ENCODE assay signal across 10 mouse cellular contexts in the genomic region with DNA sequence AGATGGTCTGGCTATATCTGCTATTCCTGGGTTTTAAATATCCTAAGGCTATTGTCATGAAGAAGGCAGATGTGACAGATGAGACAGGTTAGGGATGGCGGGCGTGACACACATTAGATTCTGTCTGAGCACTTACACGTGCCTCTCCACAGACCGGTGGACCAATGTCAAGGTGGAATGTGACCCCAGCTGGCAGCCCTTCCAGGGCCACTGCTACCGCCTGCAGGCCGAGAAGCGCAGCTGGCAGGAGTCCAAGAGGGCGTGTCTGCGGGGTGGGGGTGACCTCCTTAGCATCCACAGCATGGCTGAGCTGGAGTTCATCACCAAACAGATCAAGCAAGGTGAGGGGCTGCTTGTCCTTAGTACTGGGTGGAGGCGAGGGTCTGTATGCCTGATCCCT. TPM values are rescaled to one million over a fixed set of nuclear protein-coding genes. Genes with fewer than 3 reads are reported as not detected.
DNase-seq lines count a peak whose midpoint lies in the region; ATAC-seq and TF ChIP-seq lines count a peak whose summit lies in the region.
"Had no signal": no experiment of that assay in that cellular context is flagged by ENCODE, and none has a peak within 500 bp of the region (broad histone marks: within the 10 kb centered on the region; RNA-seq: fewer than 3 reads in every experiment).

No protein-coding gene starts in this region.

- H3K36me3 ChIP-seq in liver, postnatal 0 days (replicated peaks; ENCODE audit: insufficient read depth, low read length): no peaks in the 10 kb centered on the region
- H3K36me3 ChIP-seq in liver, embryonic 12.5 days: no peaks in the 10 kb centered on the region
- no peaks in the 10 kb centered on the region for H3K36me3 ChIP-seq in heart, embryonic 15.5 days
- peaks cover 2% of the 10 kb centered on the region; the same call in 1 of the 2 replicates for H3K36me3 ChIP-seq in limb, embryonic 11.5 days (ENCODE audit: control insufficient read depth, insufficient read depth, low read length)
- H3K36me3 ChIP-seq: neural tube, embryonic 13.5 days had no signal

- intact Hi-C loops in left cerebral cortex, postnatal 14 days (cut with DNase I): loop anchor here (10.0 kb wide), 1 partner anchor 683 kb away; no protein-coding TSS in a partner anchor

- H3K27me3 ChIP-seq in liver, postnatal 0 days (ENCODE audit: insufficient read depth, low read length): no peaks in the 10 kb centered on the region
- H3K27me3 ChIP-seq in liver, embryonic 12.5 days (replicated peaks): 0 out of 2 replicates have a peak, but pooled peaks cover 7% of the 10 kb centered on the region
- H3K27me3 ChIP-seq in heart, embryonic 15.5 days: no peaks in the 10 kb centered on the region
- no peaks in the 10 kb centered on the region for H3K27me3 ChIP-seq in limb, embryonic 11.5 days (ENCODE audit: control insufficient read depth, insufficient read depth, low read length)
- H3K27me3 ChIP-seq: neural tube, embryonic 13.5 days had no signal

- H3K4me2 ChIP-seq in liver, postnatal 0 days (ENCODE audit: low read depth, low read length): no peak overlapping the region
- H3K4me2 ChIP-seq in liver, embryonic 12.5 days: no peak overlapping the region
- no peak overlapping the region for H3K4me2 ChIP-seq in heart, embryonic 15.5 days
- H3K4me2 ChIP-seq in limb, embryonic 11.5 days (ENCODE audit: low read depth, severe bottlenecking): no peak overlapping the region
- H3K4me2 ChIP-seq: neural tube, embryonic 13.5 days had no signal

- peak; percentile 59 for DNase-seq in liver, postnatal 0 days
- DNase-seq in adrenal gland, postnatal 10 days: peak; percentile 83
- peak; percentile 47 for DNase-seq in limb, embryonic 11.5 days (ENCODE audit: low spot score)
- DNase-seq in layer of hippocampus, adult 2 months (ENCODE audit: low spot score in 2 of 2): no peak
- DNase-seq in left cerebral cortex, postnatal 14 days (ENCODE audit: low spot score in 2 of 2): no peak

- no peak overlapping the region for H3K9ac ChIP-seq in liver, postnatal 0 days (replicated peaks)
- no peak overlapping the region for H3K9ac ChIP-seq in liver, embryonic 12.5 days
- no peak overlapping the region for H3K9ac ChIP-seq in heart, embryonic 15.5 days
- no peak overlapping the region for H3K9ac ChIP-seq in limb, embryonic 11.5 days (ENCODE audit: low read length)
- H3K9ac ChIP-seq: neural tube, embryonic 13.5 days had no signal

- TF ChIP-seq CTCF in liver, postnatal 0 days (IDR thresholded peaks at IDR 0.05; ENCODE audit: low read depth): no peak
- TF ChIP-seq CTCF in layer of hippocampus, adult 2 months (conservative IDR thresholded peaks at IDR 0.05): no peak

- no peaks in the 10 kb centered on the region for H3K9me3 ChIP-seq in liver, postnatal 0 days (ENCODE audit: low read length)
- no peaks in the 10 kb centered on the region for H3K9me3 ChIP-seq in liver, embryonic 12.5 days (replicated peaks)
- H3K9me3 ChIP-seq in heart, embryonic 15.5 days (replicated peaks): no peaks in the 10 kb centered on the region
- no peaks in the 10 kb centered on the region for H3K9me3 ChIP-seq in limb, embryonic 11.5 days (ENCODE audit: control insufficient read depth, low read length)
- H3K9me3 ChIP-seq: neural tube, embryonic 13.5 days had no signal

- no peaks in the 10 kb centered on the region for H3K4me1 ChIP-seq in liver, postnatal 0 days (ENCODE audit: insufficient read depth)
- H3K4me1 ChIP-seq in liver, embryonic 12.5 days: 0 out of 2 replicates have a peak, but pooled peaks cover 4% of the 10 kb centered on the region
- H3K4me1 ChIP-seq in heart, embryonic 15.5 days (replicated peaks): peaks cover 31% of the 10 kb centered on the region
- no peaks in the 10 kb centered on the region for H3K4me1 ChIP-seq in limb, embryonic 11.5 days (ENCODE audit: control insufficient read depth, insufficient read depth, low read length)

- ATAC-seq in liver, postnatal 0 days: no peak
- ATAC-seq in liver, embryonic 12.5 days: no peak
- ATAC-seq in heart, embryonic 15.5 days (replicated peaks; ENCODE audit: insufficient number of reproducible peaks, insufficient read depth, low FRiP score, low read depth): peak; percentile 13; the same call in 1 of the 2 replicates
- no peak for ATAC-seq in limb, embryonic 11.5 days (ENCODE audit: insufficient number of reproducible peaks, low FRiP score, low TSS enrichment, low read depth)
- ATAC-seq in CD4-positive, CD25-positive, alpha-beta regulatory T cell, adult 4 months: no peak

- no peak for TF ChIP-seq EP300 in liver, postnatal 0 days (IDR thresholded peaks at IDR 0.05; ENCODE audit: low read depth)

- no peak overlapping the region for H3K4me3 ChIP-seq in liver, postnatal 0 days (ENCODE audit: low read depth, low read length)
- H3K4me3 ChIP-seq in liver, embryonic 12.5 days: no peak overlapping the region
- no peak overlapping the region for H3K4me3 ChIP-seq in heart, embryonic 15.5 days
- no peak overlapping the region for H3K4me3 ChIP-seq in limb, embryonic 11.5 days (ENCODE audit: low read depth, low read length)
- no peak overlapping the region for H3K4me3 ChIP-seq in layer of hippocampus, adult 2 months
- H3K4me3 ChIP-seq: neural tube, embryonic 13.5 days had no signal

- H3K27ac ChIP-seq in liver, postnatal 0 days (ENCODE audit: low read depth): no peak overlapping the region
- no peak overlapping the region for H3K27ac ChIP-seq in liver, embryonic 12.5 days
- no peak overlapping the region for H3K27ac ChIP-seq in heart, embryonic 15.5 days
- no peak overlapping the region for H3K27ac ChIP-seq in limb, embryonic 11.5 days (replicated peaks; ENCODE audit: low read depth, low read length)
- H3K27ac ChIP-seq in layer of hippocampus, adult 2 months: no peak overlapping the region
- H3K27ac ChIP-seq: neural tube, embryonic 13.5 days had no signal

- 47% methylated on average over 10 of the region's 10 CpGs for WGBS in liver, postnatal 0 days (ENCODE audit: insufficient replicate concordance)
- 55% methylated on average over 10 of the region's 10 CpGs for WGBS in liver, embryonic 12.5 days (ENCODE audit: insufficient replicate concordance)
- 21% methylated on average over 10 of the region's 10 CpGs for WGBS in heart, embryonic 15.5 days
- WGBS in limb, embryonic 11.5 days: 56% methylated on average over 10 of the region's 10 CpGs

RNA-seq across cellular contexts. Expression of gene Mrc2, which starts 39.3 kb away (rescaled TPM):
- 0.25 and 0.32 TPM in 2 replicates for polyA plus RNA-seq in liver, postnatal 0 days (2015; fragmentation: Nextera tagmentation; extraction: Ambion mirVana)
- 2.8 and 3.2 TPM in 2 replicates for polyA plus RNA-seq in liver, embryonic 12.5 days (2016; fragmentation: Nextera tagmentation; extraction: Ambion mirVana)
- total RNA-seq in adrenal gland, postnatal 10 days (2021): 10 to 100 TPM; 27.6 to 28.0 TPM
- 8.0 and 11.7 TPM in 2 replicates for polyA plus RNA-seq in heart, embryonic 15.5 days (2015; fragmentation: Nextera tagmentation; extraction: Ambion mirVana)
- 14.6 and 14.7 TPM in 2 replicates for polyA plus RNA-seq in limb, embryonic 11.5 days (2014; fragmentation: Nextera tagmentation; extraction: Ambion mirVana)
- not detected for polyA plus RNA-seq in CD4-positive, CD25-positive, alpha-beta regulatory T cell, adult 4 months (2017; shearing (Covaris generic))
- 1 to 10 TPM; 4.1 to 5.7 TPM for total RNA-seq in layer of hippocampus, adult 2 months (2021)
- 10 to 100 TPM in 1 of 2 experiments, 1 to 10 TPM in 1; 8.9 to 10.1 TPM for total RNA-seq in left cerebral cortex, postnatal 14 days (2021)
- total RNA-seq: hematopoietic stem cell, adult 5-6 weeks had no signal

Comparison
In these comparisons a context has a peak if more than half of its experiments do, and no peak if none do; other contexts are left out.
1. DNase-seq: peak in liver, postnatal 0 days (single experiment), adrenal gland, postnatal 10 days (single experiment) and limb, embryonic 11.5 days (single experiment); none in layer of hippocampus, adult 2 months (0 of 2) and left cerebral cortex, postnatal 14 days (0 of 2).